Mouse (Mus musculus) testis, adult 2 months (tissue): ENCODE measurements at regions not wholly inside any gene's neighbourhood (a gene's known extent, or its start where the extent isn't known, plus 50 kb on each side); places are given as distances from the start of the nearest gene placed in this dataset.

Experiments used
- CTCF ChIP-seq: fragments of 200-500 bp; IDR thresholded peaks from 2 replicates; pipeline ENCODE4 v1.5.1; 2012; ENCODE audit warnings: low read depth, mild to moderate bottlenecking, inconsistent platforms, low read length, moderate library complexity; ENCODE audit not compliant: control insufficient read depth, insufficient read depth, insufficient replicate concordance
- POLR2A ChIP-seq: fragments of 200-500 bp; IDR thresholded peaks from 2 replicates; pipeline ENCODE4 v1.6.1; 2012; ENCODE audit warnings: low read depth, mild to moderate bottlenecking, inconsistent platforms, low read length, moderate library complexity; ENCODE audit not compliant: control insufficient read depth

GRCm38 (mm10) chr7:133203933-133204332 is 79.8 kb upstream of the Ctbp2 start:
- TF ChIP-seq CTCF = no peak
- TF ChIP-seq POLR2A = no peak
